Mouse (Mus musculus): ENCODE data around the gene Zcchc14.

Zcchc14 gene

DNA sequence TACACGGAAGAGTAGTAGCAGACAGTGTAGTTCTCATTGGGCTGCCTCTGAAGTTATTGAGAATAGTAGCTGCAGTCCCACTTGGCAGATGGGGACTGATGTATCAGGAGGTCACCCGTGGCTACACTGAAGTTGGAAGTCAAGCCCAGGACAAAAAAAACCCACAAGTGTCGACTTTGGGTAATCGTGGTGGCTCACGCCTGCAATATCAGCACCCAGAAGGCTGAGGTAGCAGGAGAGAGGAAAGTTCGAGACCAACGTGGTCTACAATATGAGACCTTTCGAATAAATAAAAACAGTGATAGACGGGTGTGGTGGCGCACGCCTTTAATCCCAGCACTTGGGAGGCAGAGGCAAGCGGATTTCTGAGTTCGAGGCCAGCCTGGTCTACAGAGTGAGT lies 68.0 kb downstream of the Zcchc14 start:
- DNase-seq (ENCODE audit: low spot score) = no peak

- DNase-seq (ENCODE audit: low spot score) = no peak
Observed at GRCm38 (mm10) chr8:121583653-121584052, 69.0 kb downstream of the Zcchc14 start.

GRCm38 (mm10) chr8:121580465-121580864 lies 72.2 kb downstream of the Zcchc14 start:
- no peak for DNase-seq (ENCODE audit: low spot score)

- DNase-seq (ENCODE audit: low spot score) = peak; percentile 98
Observed at GRCm38 (mm10) chr8:121578676-121579451, 73.8 kb downstream of the Zcchc14 start, which contains the start of gene Fbxo31. Gene Fbxo31, minus strand, starts transcription at chr8:121578806.

- DNase-seq (ENCODE audit: low spot score) = no peak
Observed at GRCm38 (mm10) chr8:121577751-121578675, 74.7 kb downstream of the Zcchc14 start.

GRCm38 (mm10) chr8:121575661-121576060 lies 77.0 kb downstream of the Zcchc14 start:
- no peak for DNase-seq (ENCODE audit: low spot score)

GRCm38 (mm10) chr8:121573275-121573674 lies 79.4 kb downstream of the Zcchc14 start:
- peak; percentile 23 for DNase-seq (ENCODE audit: low spot score)

DNA sequence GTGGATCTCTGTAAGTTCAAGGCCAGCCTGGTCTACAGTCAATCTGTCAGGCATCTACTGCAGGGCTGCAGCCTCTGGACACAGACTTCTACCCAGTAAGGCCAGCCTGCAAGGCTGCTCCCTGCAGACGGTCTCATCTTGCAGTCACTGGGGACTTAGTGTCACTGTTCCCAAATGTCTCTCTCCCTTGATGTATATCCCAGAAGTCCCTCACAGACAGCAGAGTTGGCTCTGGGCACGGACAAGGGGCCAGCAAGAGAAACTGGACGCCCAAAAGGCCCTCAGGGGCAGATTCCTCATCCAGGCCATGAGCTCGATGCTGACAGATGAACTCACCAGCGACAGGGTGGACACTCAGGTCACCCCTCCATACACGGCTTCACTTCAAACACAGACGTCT lies 80.6 kb downstream of the Zcchc14 start:
- DNase-seq (ENCODE audit: low spot score) = no peak

- DNase-seq (ENCODE audit: low spot score) = no peak
Observed at GRCm38 (mm10) chr8:121570801-121571200, 81.9 kb downstream of the Zcchc14 start.

GRCm38 (mm10) chr8:121570335-121570734 lies 82.4 kb downstream of the Zcchc14 start:
- peak; percentile 40 for DNase-seq (ENCODE audit: low spot score)

DNA sequence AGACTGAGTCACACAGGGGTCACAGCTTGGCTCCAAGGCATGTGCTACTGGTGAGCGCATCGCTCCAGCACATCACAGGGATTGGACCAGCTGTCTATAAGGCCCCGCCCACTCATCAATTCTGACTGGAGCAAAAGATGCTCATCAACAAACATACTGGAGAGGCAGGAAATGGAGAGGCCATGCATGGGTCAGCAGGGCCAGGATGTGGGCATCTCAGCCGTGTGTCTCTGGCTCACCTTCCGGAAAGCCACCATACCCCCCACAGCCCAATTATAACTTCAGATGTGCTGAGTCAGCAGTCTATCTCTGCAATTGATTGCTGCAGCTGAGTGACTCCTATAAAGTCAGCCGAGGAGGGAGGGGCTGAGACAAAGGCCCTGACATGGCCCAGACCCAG lies 84.4 kb downstream of the Zcchc14 start:
- DNase-seq (ENCODE audit: low spot score) = no peak

GRCm38 (mm10) chr8:121563701-121564100 lies 89.0 kb downstream of the Zcchc14 start:
- no peak for DNase-seq (ENCODE audit: low spot score)

DNA sequence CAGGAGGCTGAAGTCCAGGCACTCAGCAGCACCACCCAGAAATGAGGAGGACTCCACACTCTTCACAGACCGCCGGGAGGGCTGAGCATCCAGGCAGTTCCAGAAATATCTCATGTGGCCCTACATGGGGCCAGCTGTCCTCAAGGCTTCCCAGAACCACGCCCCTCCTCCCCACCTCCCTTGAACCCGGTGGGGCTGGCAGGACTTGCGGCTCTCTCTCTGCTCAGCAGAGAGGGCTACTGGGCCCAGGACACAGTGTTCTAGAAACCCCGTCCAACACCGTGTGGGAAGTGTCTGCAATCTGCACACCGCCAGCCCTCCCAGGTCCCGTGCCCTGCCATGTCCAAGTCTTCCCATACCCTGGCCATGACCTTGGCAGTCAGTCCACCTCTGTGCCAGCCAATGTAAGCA lies 89.8 kb downstream of the Zcchc14 start:
- DNase-seq (ENCODE audit: low spot score) = no peak

DNA sequence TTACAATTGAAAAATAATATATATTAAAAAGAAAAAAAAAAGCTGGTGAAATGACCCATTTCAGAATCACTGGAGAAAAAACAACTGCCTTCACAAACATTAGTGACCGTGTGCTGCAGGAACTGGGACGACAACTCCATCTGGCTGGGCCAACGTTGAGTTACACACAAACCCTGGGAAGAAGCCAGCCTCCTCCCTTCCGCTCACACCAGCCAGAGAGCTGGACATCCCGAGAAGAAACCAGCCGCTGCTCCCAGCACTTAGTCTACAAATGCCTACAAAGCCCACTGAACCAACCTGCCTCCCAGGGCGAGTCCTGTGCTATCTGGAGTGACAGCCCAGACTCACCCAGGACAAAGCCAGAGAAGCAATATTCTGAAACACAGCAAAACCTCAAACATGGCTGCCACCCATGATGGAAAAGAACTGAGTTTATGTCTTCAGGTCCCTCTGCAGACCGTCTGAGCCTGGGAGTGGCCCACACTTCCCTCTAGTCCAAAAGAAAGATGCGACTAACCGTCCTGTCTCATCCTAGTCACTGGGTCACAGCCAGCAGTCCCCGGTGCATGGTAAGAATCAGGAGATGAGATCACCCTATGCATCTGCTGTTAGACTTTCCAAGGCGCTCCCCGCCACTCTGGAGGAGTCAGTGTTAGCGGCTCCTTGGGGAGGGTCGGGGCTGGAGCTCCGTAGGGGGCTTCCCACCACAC lies 90.9 kb downstream of the Zcchc14 start:
- no peak for DNase-seq (ENCODE audit: low spot score)

DNA sequence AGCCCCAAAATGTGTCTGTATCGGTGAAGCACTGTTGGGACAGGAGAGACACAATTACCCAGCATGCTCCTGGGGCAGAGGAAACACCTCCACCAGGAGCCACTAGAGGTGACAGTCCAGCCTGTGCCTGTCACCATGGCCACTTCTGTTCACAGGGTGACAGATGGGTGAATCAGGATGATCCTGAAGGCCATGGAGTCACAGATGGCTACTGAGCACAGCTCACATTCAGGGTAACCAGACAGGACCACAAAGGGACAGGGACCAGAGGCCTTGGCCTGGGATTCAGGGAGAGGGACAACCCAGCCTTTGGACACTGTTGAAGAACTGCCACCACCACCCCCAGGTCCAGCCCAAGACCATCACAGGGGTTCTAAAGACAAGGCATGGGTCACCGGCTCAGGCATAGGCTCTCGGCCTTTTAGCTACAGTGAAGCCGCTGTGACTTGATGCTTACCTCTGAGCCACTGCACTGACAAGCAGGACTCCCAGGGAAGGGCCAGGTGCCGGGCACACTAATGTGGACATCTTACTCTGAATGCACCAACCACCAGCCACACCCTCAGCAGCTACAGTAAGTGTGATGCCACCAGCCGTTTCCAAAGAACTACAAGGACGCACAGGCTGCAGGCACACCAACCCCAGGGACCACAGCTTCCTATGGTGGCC lies 92.1 kb downstream of the Zcchc14 start:
- no peak for DNase-seq (ENCODE audit: low spot score)

DNA sequence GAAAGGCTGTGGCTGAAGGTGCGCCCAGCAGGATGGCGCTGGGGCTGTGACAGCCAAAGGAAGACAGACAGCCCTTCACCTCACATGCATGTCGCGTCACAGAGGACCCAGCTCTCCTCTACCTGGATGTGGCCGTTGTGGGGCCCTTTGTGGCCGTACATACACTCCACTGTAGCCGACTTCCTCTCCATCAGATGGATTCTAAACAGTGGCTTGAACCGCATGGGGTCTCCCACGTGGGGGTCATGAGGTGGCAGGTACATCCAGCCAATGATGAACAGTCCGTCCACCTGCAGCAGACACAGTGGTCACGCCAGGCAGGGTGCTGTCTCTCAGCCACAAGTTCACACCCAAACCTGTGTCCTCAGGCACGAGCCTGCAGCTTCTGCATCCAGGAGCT lies 92.9 kb downstream of the Zcchc14 start:
- no peak for DNase-seq (ENCODE audit: low spot score)

DNA sequence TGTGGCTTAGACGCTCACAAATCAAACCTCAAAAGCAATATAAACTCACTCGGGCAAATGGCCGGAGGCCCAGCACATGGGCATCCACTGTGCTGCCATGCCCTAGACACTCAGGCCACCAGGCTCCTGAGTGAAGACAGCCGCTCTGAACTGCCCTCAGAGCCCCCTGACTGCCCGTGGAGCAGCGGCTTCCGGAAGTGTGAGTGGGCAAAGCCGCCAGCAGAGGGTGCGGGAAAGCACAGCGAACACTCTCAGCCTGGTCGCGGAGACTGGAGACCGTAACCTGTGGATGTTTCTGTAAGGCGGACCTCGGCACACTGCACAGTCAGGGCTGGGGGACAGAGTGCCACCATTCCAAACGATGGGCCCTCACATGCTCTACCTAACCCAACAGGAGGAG lies 94.2 kb downstream of the Zcchc14 start:
- no peak for DNase-seq (ENCODE audit: low spot score)

DNA sequence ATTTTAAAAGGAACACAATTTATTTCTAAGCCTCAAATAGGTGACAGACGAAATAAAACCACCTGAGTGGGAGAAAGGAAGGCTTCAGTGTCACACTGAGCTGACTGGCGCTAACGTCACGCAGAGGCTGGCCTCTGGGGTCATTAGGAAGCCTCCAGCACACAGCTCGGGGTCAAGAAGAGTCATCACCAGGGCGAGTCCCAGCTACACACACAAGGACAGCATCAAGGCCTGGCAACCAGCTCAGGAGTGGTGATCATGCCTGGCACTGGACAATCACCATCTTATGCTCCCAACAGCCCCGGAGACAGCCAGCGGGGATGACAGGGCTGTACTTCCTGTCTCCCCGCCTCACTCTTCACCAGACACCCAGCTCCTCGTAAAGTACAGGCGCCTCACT lies 95.0 kb downstream of the Zcchc14 start:
- DNase-seq (ENCODE audit: low spot score) = no peak

- no peak for DNase-seq (ENCODE audit: low spot score)
Observed at GRCm38 (mm10) chr8:121553831-121554475, 98.7 kb downstream of the Zcchc14 start.

DNA sequence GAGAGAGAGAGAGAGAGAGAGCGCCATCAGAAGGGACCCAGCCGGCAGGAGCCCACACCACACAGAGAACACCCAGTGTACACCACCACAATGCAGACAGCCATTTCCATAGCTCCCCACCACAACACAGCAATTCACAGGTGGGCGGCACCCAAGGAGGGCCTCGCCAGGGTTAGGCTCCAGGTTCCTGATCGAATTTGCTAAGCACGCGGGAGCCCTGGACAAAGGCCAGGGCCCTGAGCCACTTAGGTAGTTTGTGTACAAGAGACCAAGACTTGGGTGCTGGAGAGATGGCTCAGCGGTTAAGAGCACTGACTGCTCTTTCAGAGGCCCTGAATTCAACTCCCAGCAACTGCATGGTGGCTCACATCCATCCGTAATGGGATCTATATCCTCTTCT lies 100.2 kb downstream of the Zcchc14 start:
- no peak for DNase-seq (ENCODE audit: low spot score)

All from yolk sac, embryonic 10.5 days (tissue).